Mouse (Mus musculus) stomach, embryonic 16.5 days (tissue): Measurements from ENCODE around the gene Glrx2. TPM values are rescaled to one million over a fixed set of nuclear protein-coding genes. Genes with fewer than 3 reads are reported as not detected.

ENCODE experiments used
- ATAC-seq: fragments of 200-750 bp; cut with Nextera tagmentation; 2 replicates; pipeline ENCODE4 v1.8.0; 2017; ENCODE audit warnings: moderate number of reproducible peaks, moderate TSS enrichment; ENCODE audit not compliant: insufficient read depth, low FRiP score
- H3K27ac ChIP-seq: fragments of 300-500 bp; sonication (generic); 2 replicates; pipeline ENCODE4 v1.5.1; 2014; ENCODE audit warnings: low read length
- H3K27me3 ChIP-seq: fragments of 300-500 bp; sonication (generic); 2 replicates; pipeline ENCODE4 v1.6.1; 2014; ENCODE audit warnings: low read length, control low read depth, mixed read lengths; ENCODE audit not compliant: control insufficient read depth, insufficient read depth
- H3K36me3 ChIP-seq: fragments of 300-500 bp; sonication (generic); 2 replicates; pipeline ENCODE4 v1.6.1; 2014; ENCODE audit warnings: low read length; ENCODE audit not compliant: control insufficient read depth, insufficient read depth
- H3K4me1 ChIP-seq: fragments of 300-500 bp; sonication (generic); 2 replicates; pipeline ENCODE4 v1.6.1; 2014; ENCODE audit warnings: low read length, control low read depth, mixed read lengths; ENCODE audit not compliant: control insufficient read depth, insufficient read depth
- H3K4me2 ChIP-seq: fragments of 300-500 bp; sonication (generic); 2 replicates; pipeline ENCODE4 v1.6.1; 2014; ENCODE audit warnings: low read depth, low read length, mixed read lengths
- H3K4me3 ChIP-seq: fragments of 300-500 bp; sonication (generic); replicated peaks from 2 replicates; pipeline ENCODE4 v1.5.1; 2014; ENCODE audit warnings: mild to moderate bottlenecking, low read length
- H3K9ac ChIP-seq: fragments of 300-500 bp; sonication (generic); 2 replicates; pipeline ENCODE4 v1.6.1; 2014; ENCODE audit warnings: low read length
- H3K9me3 ChIP-seq: fragments of 300-500 bp; sonication (generic); replicated peaks from 2 replicates; pipeline ENCODE4 v1.6.1; 2016; ENCODE audit warnings: low read length, control low read depth; ENCODE audit not compliant: control insufficient read depth
- WGBS: fragments of 180-500 bp; shearing (Covaris S2); extraction: QIAGEN DNeasy Blood & Tissue Kit; methylation state at CpG from one replicate; pipeline ENCODE4 v1.1.7; 2014; 5-methylcytosine and 5-hydroxymethylcytosine counted together
- polyA plus RNA-seq: library from polyadenylated mRNA; unstranded; fragments of >200 nt; fragmentation: Nextera tagmentation; extraction: Ambion mirVana; gene quantifications from 2 replicates; pipeline ENCODE4 v1.2.1, GENCODE M21; 2015

Glrx2 gene
- polyA plus RNA-seq, 1 experiment from 2014 or later: 97.9 TPM

DNA sequence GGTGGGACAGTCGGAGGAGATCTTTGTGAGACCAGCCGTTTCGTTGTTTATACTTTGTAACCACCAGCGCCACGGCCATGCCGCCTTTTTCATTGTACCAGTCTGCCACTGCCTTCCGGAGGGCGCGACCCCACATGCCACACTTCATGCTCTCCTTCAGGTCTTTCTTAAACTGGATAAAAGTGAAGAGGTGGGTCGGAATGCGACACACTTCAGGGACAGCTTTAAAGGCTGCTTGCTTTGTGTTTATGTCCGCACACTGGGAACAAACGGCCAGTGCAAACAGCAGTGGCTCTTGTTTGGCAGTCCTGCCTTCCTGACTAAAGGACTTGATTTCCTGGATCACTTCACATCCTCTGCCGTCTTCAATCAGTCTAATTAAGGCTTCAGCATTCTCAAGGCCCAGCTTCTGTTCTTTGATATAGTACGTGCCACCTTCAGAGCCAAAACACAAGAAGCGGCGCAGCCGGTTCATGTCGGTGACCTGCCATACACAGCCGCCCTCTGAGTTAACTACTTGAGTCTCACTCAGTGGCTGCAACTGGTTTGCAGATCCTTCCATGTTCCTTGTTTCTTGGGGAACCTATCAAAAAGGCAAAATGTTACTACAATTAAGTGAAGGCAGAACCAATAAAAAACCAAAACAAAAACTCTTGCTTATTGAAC, 54.4 kb downstream of the Glrx2 start:
- Histone ChIP-seq H3K36me3 (peaks cover 4% of the 10 kb centered on the region; the same call in 1 of the 2 replicates), H3K4me3 (no peak overlapping the region), H3K4me1 (peaks cover 4% of the 10 kb centered on the region; the same call in 1 of the 2 replicates), H3K27me3 (no peaks in the 10 kb centered on the region), H3K9ac (no peak overlapping the region), H3K27ac (no peak overlapping the region; the same call in 1 of the 2 replicates), H3K4me2 (peak overlapping the region; percentile 27; the same call in 1 of the 2 replicates), H3K9me3 (no peaks in the 10 kb centered on the region)
- ATAC-seq: no peak
- 52% methylated on average over 20 of the region's 20 CpGs for WGBS

DNA sequence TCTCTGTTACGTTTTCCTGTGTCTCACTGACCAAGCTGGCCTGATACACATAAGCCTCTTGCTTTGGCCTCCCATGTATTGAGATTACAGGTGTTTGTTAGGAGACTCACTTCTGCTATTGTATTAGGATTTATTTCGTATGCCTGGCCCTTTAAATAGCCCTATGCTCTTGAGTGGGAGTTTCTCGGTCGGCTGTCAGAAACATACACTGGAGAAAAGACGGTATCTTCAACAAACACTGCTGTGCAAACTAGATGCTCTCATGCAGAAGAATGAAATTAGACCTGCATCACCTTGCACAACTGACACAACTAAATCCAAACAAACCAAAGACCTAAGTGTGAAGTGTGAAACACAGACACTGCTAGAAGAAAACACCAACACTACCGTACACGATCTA, 56.9 kb downstream of the Glrx2 start:
- no peak for ATAC-seq
- no peak overlapping the region for H3K9ac ChIP-seq
- WGBS: 56% methylated on average over 7 of the region's 7 CpGs
- no peaks in the 10 kb centered on the region for H3K36me3 ChIP-seq
- no peaks in the 10 kb centered on the region for H3K27me3 ChIP-seq
- peaks cover 4% of the 10 kb centered on the region; the same call in 1 of the 2 replicates for H3K4me1 ChIP-seq
- no peak overlapping the region for H3K4me3 ChIP-seq
- no peak overlapping the region for H3K27ac ChIP-seq
- H3K9me3 ChIP-seq: no peaks in the 10 kb centered on the region
- H3K4me2 ChIP-seq: no peak overlapping the region

DNA sequence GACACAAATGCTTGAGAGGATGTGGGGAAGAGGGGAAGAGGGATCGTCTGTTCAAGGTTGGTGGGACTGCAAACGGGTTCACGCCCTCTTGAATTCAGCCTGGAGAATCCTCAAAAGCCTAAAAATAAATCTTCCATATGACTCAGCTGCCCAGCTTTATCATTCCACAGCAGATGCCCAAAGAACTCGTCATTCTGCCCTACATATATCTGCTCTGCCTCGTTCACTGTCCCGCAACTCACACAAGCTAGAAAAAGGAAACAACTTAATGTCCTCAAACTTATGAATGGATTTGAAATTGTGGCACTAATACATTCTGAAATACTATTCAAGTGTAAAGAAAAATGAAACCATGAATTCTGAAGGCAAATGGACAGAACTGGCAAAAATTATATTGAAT, 57.8 kb downstream of the Glrx2 start:
- H3K4me1 ChIP-seq: peaks cover 10% of the 10 kb centered on the region
- 56% methylated on average over 6 of the region's 6 CpGs for WGBS
- no peak overlapping the region for H3K27ac ChIP-seq
- H3K4me3 ChIP-seq: no peak overlapping the region
- no peaks in the 10 kb centered on the region for H3K36me3 ChIP-seq
- H3K9me3 ChIP-seq: no peaks in the 10 kb centered on the region
- no peak overlapping the region for H3K9ac ChIP-seq
- no peak for ATAC-seq
- H3K27me3 ChIP-seq: no peaks in the 10 kb centered on the region
- H3K4me2 ChIP-seq: no peak overlapping the region

DNA sequence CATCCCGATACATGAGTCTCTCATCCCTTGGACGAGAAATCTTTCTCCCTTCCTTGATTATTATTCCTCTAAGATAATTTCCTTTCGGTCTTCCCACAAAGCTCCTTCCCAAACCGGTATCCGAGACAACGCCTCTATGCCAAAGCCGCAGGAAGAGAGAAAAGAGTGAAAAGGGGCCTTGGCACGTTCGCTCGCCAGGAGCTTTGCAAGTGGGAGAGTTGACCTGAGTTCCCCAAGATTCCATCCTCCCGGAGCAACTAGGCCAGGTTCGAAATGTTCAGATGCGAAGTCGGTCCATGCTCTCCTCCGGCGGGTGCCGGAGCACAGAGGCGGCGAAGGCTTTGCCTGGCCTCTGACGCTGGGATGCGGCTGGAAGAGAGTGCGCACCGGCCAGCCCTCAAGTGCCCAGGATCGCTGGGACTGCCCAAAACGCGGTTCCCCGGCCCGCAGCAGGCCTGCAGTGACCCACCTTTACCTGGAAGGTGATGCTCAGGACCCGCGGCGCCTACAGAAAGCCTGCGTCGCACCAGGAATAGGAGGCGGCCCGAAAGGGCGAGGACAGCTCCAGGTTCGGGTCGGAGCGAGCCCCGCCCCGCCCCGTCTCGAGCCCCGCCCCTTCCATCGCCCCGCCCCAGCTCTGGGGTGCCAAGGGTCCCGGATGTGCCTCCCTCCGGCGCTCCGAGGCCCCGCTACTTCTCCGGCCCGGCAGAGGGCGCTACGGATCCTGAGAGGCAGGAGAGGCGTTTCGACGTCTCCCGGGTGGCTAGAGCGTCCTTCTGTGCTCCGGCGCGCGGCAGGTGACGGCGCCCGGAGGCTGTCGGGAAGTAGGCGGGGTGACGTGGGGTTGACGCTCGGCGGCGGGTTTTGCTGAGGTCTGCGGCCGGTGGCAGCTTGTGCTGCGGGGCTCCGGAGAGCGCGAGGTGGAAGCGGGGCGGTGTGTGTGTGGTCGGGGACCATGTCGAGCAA, 60.6 kb downstream of the Glrx2 start, which contains the start of the genes Trove2 and Uchl5:
Trove2 (minus strand) TSS at position 623 of the 966 bp plus-strand sequence.
Uchl5 (plus strand) TSS at position 827 of the 966 bp plus-strand sequence.
- H3K27me3 ChIP-seq: no peaks in the 10 kb centered on the region
- peak within 1 kb of the TSS; percentile 83 for H3K4me2 ChIP-seq
- peaks cover 10% of the 10 kb centered on the region for H3K4me1 ChIP-seq
- peak within 1 kb of the TSS; percentile 89 for H3K4me3 ChIP-seq
- no peaks in the 10 kb centered on the region for H3K36me3 ChIP-seq
- H3K9ac ChIP-seq: peak within 1 kb of the TSS; percentile 94
- no peaks in the 10 kb centered on the region for H3K9me3 ChIP-seq
- peak within 1 kb of the TSS; percentile 67 for H3K27ac ChIP-seq
- under 1% methylated on average over 84 of the region's 84 CpGs for WGBS
- ATAC-seq: peak; percentile 96

DNA sequence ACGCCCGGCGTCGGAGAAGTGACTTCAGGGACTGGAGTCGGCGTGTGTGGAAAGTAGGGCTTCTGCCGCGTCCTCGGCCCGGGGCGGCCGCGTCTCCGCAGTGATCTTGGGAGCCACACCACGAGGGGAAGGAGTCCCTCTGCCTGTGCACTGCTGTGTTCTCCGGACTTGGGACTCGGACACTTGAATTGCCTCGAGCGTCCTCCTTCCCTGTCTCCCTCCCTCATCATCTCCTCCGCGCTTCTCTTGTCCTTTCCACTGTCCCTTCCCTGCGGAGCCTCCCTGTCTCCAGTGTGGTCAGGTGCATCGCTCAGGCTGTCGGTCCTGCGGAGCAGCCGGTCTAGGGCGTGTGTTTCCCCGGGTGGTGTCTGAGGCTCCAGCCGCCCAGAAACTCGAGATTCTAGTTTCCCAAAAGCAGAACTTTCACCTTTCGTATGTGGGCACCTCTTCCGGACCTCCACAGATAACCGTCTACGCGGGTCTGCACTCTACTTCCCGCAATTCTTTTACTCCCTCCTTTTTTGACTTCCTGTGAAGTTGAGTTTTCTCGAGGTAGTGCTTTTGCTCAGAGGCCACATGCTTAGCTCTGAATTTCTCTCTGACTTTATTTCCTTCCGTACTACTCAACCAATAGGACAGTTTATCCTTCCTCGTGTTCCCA, 61.5 kb downstream of the Glrx2 start:
- H3K27ac ChIP-seq: peak overlapping the region; percentile 63
- under 1% methylated on average over 39 of the region's 39 CpGs for WGBS
- H3K4me1 ChIP-seq: peaks cover 5% of the 10 kb centered on the region; the same call in 1 of the 2 replicates
- no peaks in the 10 kb centered on the region for H3K27me3 ChIP-seq
- no peaks in the 10 kb centered on the region for H3K36me3 ChIP-seq
- H3K9ac ChIP-seq: peak overlapping the region; percentile 94
- peak; percentile 20 for ATAC-seq
- no peaks in the 10 kb centered on the region for H3K9me3 ChIP-seq
- H3K4me3 ChIP-seq: peak overlapping the region; percentile 89
- peak overlapping the region; percentile 83 for H3K4me2 ChIP-seq

DNA sequence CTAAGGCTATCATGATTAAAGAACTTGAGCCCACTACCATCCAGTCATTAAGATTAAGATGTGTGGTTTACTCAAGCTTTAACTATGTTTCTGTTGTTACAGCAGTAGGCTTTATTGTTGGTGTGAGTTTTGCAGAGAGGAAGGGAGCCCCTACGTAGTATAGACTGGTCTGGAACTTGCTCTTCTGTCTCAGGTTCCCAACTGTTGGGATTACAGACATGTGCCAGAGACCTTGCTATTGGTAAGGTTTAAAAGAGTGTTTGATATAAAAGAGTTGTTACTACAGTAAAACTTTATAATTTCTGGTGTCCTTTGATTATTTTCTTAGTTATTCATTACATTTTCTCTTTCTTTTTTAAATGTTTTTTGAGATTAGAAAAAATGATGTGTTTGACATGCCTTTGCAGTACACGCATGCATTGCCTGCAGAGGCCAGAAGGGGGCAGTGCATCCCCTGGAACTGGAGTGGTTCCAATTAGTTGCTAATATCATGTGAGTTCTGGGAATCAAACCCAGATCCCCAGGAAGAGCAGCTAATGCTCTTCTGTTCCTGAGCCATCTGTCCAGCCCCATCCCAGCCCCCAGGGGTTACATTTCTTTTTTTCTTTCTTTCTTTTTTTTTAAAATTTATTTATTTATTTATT, 72.6 kb downstream of the Glrx2 start:
- H3K9ac ChIP-seq: no peak overlapping the region
- peaks cover 4% of the 10 kb centered on the region; the same call in 1 of the 2 replicates for H3K36me3 ChIP-seq
- H3K27ac ChIP-seq: no peak overlapping the region
- H3K9me3 ChIP-seq: no peaks in the 10 kb centered on the region
- no peaks in the 10 kb centered on the region for H3K4me1 ChIP-seq
- no peaks in the 10 kb centered on the region for H3K27me3 ChIP-seq
- 80% methylated on average over 2 of the region's 2 CpGs for WGBS
- H3K4me2 ChIP-seq: no peak overlapping the region
- H3K4me3 ChIP-seq: no peak overlapping the region
- no peak for ATAC-seq

Other genes starting within 250 kb of the Glrx2 start
- 0.27 and 0.49 TPM in 2 replicates for gene B3galt2, start 75.7 kb upstream of the Glrx2 start, polyA plus RNA-seq
- gene Cdc73, start 13.4 kb upstream of the Glrx2 start, polyA plus RNA-seq: 7.3 and 11.4 TPM in 2 replicates
- gene Trove2, start 60.7 kb downstream of the Glrx2 start, polyA plus RNA-seq: 16.2 and 17.5 TPM in 2 replicates
- 101 and 105 TPM in 2 replicates for gene Uchl5, start 60.9 kb downstream of the Glrx2 start, polyA plus RNA-seq